Mouse (Mus musculus): ENCODE data around the gene Gdf15. TPM values are rescaled to one million over a fixed set of nuclear protein-coding genes. Genes with fewer than 3 reads are reported as not detected.

Gdf15 gene
- total and polyA plus RNA-seq, 2 experiments from 2014 or later: 0.41 to 1.7 TPM

DNA sequence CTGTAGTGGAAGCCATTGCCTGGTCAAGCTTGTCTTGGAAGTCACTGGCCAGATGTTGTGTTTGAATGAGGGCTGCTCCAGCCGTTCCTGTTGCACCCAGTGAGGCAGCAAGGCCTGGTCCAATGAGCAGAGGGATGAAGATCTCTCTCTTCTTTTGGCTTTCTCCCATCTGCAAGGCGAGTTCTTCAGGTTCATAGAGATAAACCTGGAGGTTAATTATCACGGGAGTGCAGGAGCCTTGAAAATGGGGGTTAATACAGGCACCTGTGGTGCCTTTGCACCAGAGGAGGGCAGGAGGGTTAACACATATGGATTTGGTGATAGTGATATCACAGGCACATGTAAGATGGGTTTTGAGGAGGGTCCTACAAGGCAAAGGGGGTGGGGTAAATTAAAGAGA lies 10.0 kb downstream of the Gdf15 start:
- no peaks in the 10 kb centered on the region for H3K4me1 ChIP-seq (ENCODE audit: insufficient read depth, low read length)
- no peaks in the 10 kb centered on the region for H3K9me3 ChIP-seq (ENCODE audit: low read length)
- H3K27me3 ChIP-seq (ENCODE audit: insufficient read depth, low read length): no peaks in the 10 kb centered on the region
- no peak overlapping the region for H3K27ac ChIP-seq
- WGBS: 68% methylated on average over 3 of the region's 3 CpGs
- no peak overlapping the region for H3K9ac ChIP-seq (replicated peaks; ENCODE audit: low read length)
- TF ChIP-seq CTCF (IDR thresholded peaks at IDR 0.05; ENCODE audit: low read depth): no peak
- DNase-seq (ENCODE audit: low spot score) (no peak), ATAC-seq (no peak)
- no peak overlapping the region for H3K4me3 ChIP-seq (ENCODE audit: low read length)
- no peaks in the 10 kb centered on the region for H3K36me3 ChIP-seq (ENCODE audit: insufficient read depth, low read length)
- no peak overlapping the region for H3K4me2 ChIP-seq (ENCODE audit: low read depth, low read length)

- no peak for TF ChIP-seq CTCF (IDR thresholded peaks at IDR 0.05; ENCODE audit: low read depth)
- no peaks in the 10 kb centered on the region for H3K27me3 ChIP-seq (ENCODE audit: insufficient read depth, low read length)
- H3K4me1 ChIP-seq (ENCODE audit: insufficient read depth, low read length): no peaks in the 10 kb centered on the region
- DNase-seq (ENCODE audit: low spot score): no peak
- 31% methylated on average over 9 of the region's 9 CpGs for WGBS
- H3K9ac ChIP-seq (replicated peaks; ENCODE audit: low read length): no peak overlapping the region
- ATAC-seq: no peak
- H3K36me3 ChIP-seq (ENCODE audit: insufficient read depth, low read length): no peaks in the 10 kb centered on the region
- H3K4me3 ChIP-seq (ENCODE audit: low read length): no peak overlapping the region
- no peak overlapping the region for H3K27ac ChIP-seq
- H3K4me2 ChIP-seq (ENCODE audit: low read depth, low read length): no peak overlapping the region
- no peaks in the 10 kb centered on the region for H3K9me3 ChIP-seq (ENCODE audit: low read length)
Measured at GRCm38 (mm10) chr8:70618888-70619334, 13.3 kb downstream of the Gdf15 start.

DNA sequence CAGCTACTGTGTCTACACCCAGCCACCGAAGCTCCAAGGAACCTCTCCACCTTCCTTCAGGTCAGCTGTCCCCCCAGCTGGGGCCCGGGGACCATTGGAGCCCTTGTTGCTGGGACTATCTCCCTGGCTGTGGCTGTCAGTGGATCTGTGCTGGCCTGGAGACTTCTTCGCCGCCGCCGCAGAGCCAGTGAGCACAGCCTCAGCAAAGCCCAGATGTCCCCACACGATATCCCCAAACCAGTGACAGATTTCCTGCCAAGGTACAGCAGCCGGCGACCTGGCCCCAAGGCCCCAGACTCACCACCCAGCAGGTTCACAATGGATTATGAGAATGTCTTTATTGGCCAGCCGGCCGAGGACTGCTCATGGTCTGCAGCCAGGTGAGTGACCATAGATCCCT lies 14.3 kb downstream of the Gdf15 start:
- DNase-seq (ENCODE audit: low spot score): no peak
- no peak for TF ChIP-seq CTCF (IDR thresholded peaks at IDR 0.05; ENCODE audit: low read depth)
- Histone ChIP-seq H3K4me2 (ENCODE audit: low read depth, low read length) (no peak overlapping the region), H3K4me1 (ENCODE audit: insufficient read depth, low read length) (no peaks in the 10 kb centered on the region), H3K9ac (replicated peaks; ENCODE audit: low read length) (no peak overlapping the region), H3K27ac (no peak overlapping the region), H3K9me3 (ENCODE audit: low read length) (no peaks in the 10 kb centered on the region), H3K4me3 (ENCODE audit: low read length) (no peak overlapping the region), H3K27me3 (ENCODE audit: insufficient read depth, low read length) (no peaks in the 10 kb centered on the region), H3K36me3 (ENCODE audit: insufficient read depth, low read length) (no peaks in the 10 kb centered on the region)
- no peak for ATAC-seq
- 66% methylated on average over 11 of the region's 11 CpGs for WGBS

- no peak overlapping the region for H3K4me3 ChIP-seq (ENCODE audit: low read length)
- DNase-seq (ENCODE audit: low spot score) (no peak), ATAC-seq (no peak)
- TF ChIP-seq CTCF (IDR thresholded peaks at IDR 0.05; ENCODE audit: low read depth): no peak
- H3K9me3 ChIP-seq (ENCODE audit: low read length): no peaks in the 10 kb centered on the region
- no peaks in the 10 kb centered on the region for H3K4me1 ChIP-seq (ENCODE audit: insufficient read depth, low read length)
- H3K36me3 ChIP-seq (ENCODE audit: insufficient read depth, low read length): no peaks in the 10 kb centered on the region
- WGBS: 56% methylated on average over 11 of the region's 11 CpGs
- H3K4me2 ChIP-seq (ENCODE audit: low read depth, low read length): no peak overlapping the region
- no peak overlapping the region for H3K27ac ChIP-seq
- no peaks in the 10 kb centered on the region for H3K27me3 ChIP-seq (ENCODE audit: insufficient read depth, low read length)
- H3K9ac ChIP-seq (replicated peaks; ENCODE audit: low read length): no peak overlapping the region
Measured at GRCm38 (mm10) chr8:70616645-70617044, 15.6 kb downstream of the Gdf15 start.

DNA sequence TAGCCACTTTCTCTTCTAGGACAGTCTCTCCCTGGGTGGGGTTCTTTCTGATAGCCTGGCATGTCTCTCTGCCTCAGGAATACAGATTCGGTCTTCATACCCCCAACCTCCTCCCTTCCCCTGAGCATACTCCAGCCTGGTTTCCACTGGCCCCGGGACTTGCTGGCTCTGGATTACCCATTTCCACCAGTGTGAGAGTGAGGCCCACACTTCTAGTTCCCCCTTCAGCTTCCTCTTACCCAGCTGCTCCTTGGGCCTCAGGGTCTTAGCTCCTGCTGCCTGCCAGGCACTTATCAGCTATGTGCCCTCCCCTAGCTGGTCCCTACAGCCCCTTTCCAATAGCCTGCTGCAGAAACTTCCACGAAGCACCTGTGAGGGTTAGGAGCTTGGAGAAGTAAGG lies 16.4 kb downstream of the Gdf15 start, which contains the start of gene Lrrc25:
Gene Lrrc25, plus strand, starts transcription at position 262 of the 400 bp plus-strand sequence.
- Histone ChIP-seq H3K9me3 (ENCODE audit: low read length) (no peaks in the 10 kb centered on the region), H3K4me1 (ENCODE audit: insufficient read depth, low read length) (0 out of 2 replicates have a peak, but pooled peaks cover 5% of the 10 kb centered on the region), H3K27me3 (ENCODE audit: insufficient read depth, low read length) (no peaks in the 10 kb centered on the region), H3K4me3 (ENCODE audit: low read length) (no peak within 1 kb of the TSS), H3K4me2 (ENCODE audit: low read depth, low read length) (no peak within 1 kb of the TSS), H3K27ac (no peak within 1 kb of the TSS), H3K36me3 (ENCODE audit: insufficient read depth, low read length) (no peaks in the 10 kb centered on the region), H3K9ac (replicated peaks; ENCODE audit: low read length) (no peak within 1 kb of the TSS)
- DNase-seq (ENCODE audit: low spot score): no peak
- no peak for TF ChIP-seq CTCF (IDR thresholded peaks at IDR 0.05; ENCODE audit: low read depth)
- no peak for ATAC-seq
- WGBS: 89% methylated on average over 3 of the region's 3 CpGs

DNA sequence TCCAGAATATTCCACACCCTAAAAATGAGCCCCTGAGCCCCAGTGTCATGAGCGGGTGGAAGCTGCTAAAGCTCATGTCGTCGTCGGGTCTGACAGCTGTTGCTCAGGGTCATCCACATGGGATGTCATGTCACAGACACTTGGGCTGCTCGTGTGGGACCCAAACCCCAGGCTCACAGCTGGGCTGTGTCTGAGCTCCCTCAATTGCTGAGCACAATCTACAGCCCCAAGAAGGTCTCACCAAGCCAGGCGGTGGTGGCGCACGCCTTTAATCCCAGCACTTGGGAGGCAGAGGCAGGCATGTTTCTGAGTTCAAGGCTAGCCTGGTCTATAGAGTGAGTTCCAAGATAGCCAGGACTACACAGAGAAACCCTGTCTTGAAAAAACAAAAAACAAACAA lies 17.0 kb downstream of the Gdf15 start:
- Histone ChIP-seq H3K27ac (no peak overlapping the region), H3K9ac (replicated peaks; ENCODE audit: low read length) (no peak overlapping the region), H3K27me3 (ENCODE audit: insufficient read depth, low read length) (no peaks in the 10 kb centered on the region), H3K4me2 (ENCODE audit: low read depth, low read length) (no peak overlapping the region), H3K4me1 (ENCODE audit: insufficient read depth, low read length) (0 out of 2 replicates have a peak, but pooled peaks cover 9% of the 10 kb centered on the region), H3K4me3 (ENCODE audit: low read length) (no peak overlapping the region), H3K36me3 (ENCODE audit: insufficient read depth, low read length) (no peaks in the 10 kb centered on the region), H3K9me3 (ENCODE audit: low read length) (no peaks in the 10 kb centered on the region)
- no peak for ATAC-seq
- WGBS: 87% methylated on average over 8 of the region's 8 CpGs
- no peak for DNase-seq (ENCODE audit: low spot score)
- no peak for TF ChIP-seq CTCF (IDR thresholded peaks at IDR 0.05; ENCODE audit: low read depth)

DNA sequence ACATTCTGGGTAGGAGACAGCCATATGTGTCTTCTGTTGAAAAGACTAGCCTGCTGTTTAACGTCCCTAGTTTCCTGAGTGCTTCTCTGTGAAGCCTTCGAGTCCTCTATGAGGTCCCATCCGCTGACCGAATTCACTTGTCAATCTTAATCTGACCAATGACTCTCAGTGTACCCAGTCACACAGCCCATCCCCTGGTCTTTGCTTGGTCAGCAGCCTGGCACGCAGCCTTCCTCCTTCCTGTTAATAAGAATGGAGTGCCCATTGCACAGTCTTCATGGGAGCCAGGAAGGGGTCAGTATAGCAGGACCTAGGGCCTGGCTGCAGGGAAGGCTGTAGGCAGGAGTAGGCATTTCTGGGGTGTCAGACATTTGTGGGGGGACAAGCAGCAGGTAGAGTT lies 17.8 kb downstream of the Gdf15 start:
- Histone ChIP-seq H3K4me1 (ENCODE audit: insufficient read depth, low read length) (peaks cover 12% of the 10 kb centered on the region; the same call in 1 of the 2 replicates), H3K27ac (no peak overlapping the region), H3K9ac (replicated peaks; ENCODE audit: low read length) (no peak overlapping the region), H3K27me3 (ENCODE audit: insufficient read depth, low read length) (no peaks in the 10 kb centered on the region), H3K9me3 (ENCODE audit: low read length) (no peaks in the 10 kb centered on the region), H3K4me3 (ENCODE audit: low read length) (no peak overlapping the region), H3K4me2 (ENCODE audit: low read depth, low read length) (no peak overlapping the region), H3K36me3 (ENCODE audit: insufficient read depth, low read length) (no peaks in the 10 kb centered on the region)
- TF ChIP-seq CTCF (IDR thresholded peaks at IDR 0.05; ENCODE audit: low read depth): no peak
- 66% methylated on average over 5 of the region's 5 CpGs for WGBS
- DNase-seq (ENCODE audit: low spot score) (no peak), ATAC-seq (no peak)
